Mouse (Mus musculus) forebrain, embryonic 10.5 days (tissue): Measurements from ENCODE around the gene Acad10. TPM values are rescaled to one million over a fixed set of nuclear protein-coding genes. Genes with fewer than 3 reads are reported as not detected.

Experiments
- DNase-seq: peaks from one replicate; pipeline ENCODE4 v3.0.0-alpha.2; 2017; ENCODE audit warnings: low spot score; ENCODE audit errors: extremely low spot score
- H3K27ac ChIP-seq: fragments of 300-500 bp; sonication (generic); 2 replicates; pipeline ENCODE4 v1.5.1; 2016; ENCODE audit warnings: mild to moderate bottlenecking
- H3K27me3 ChIP-seq: fragments of 300-500 bp; sonication (generic); 2 replicates; pipeline ENCODE4 v1.6.1; 2016; ENCODE audit warnings: mild to moderate bottlenecking; ENCODE audit not compliant: poor library complexity, severe bottlenecking
- H3K36me3 ChIP-seq: fragments of 300-500 bp; sonication (generic); replicated peaks from 2 replicates; pipeline ENCODE4 v1.6.1; 2016; ENCODE audit warnings: mild to moderate bottlenecking, moderate library complexity
- H3K4me1 ChIP-seq: fragments of 300-500 bp; sonication (generic); 2 replicates; pipeline ENCODE4 v1.6.1; 2016
- H3K4me3 ChIP-seq: fragments of 300-500 bp; sonication (generic); 2 replicates; pipeline ENCODE4 v1.5.1; 2016; ENCODE audit warnings: mild to moderate bottlenecking, moderate library complexity
- H3K9me3 ChIP-seq: fragments of 300-500 bp; sonication (generic); 2 replicates; pipeline ENCODE4 v1.6.1; 2016; ENCODE audit warnings: mild to moderate bottlenecking, moderate library complexity
- WGBS: fragments of 180-500 bp; shearing (Covaris S2); methylation state at CpG from one replicate; pipeline ENCODE4 v1.1.7; 2016; 5-methylcytosine and 5-hydroxymethylcytosine counted together
- polyA plus RNA-seq: library from polyadenylated mRNA; unstranded; fragments of >200 nt; fragmentation: Nextera tagmentation; extraction: Ambion mirVana; gene quantifications from 2 replicates; pipeline ENCODE4 v1.2.1, GENCODE M21; 2016

The Acad10 gene
- polyA plus RNA-seq, 1 experiment from 2014 or later: 2.0 TPM

GRCm38 (mm10) chr5:121591417-121592063 lies 68.8 kb downstream of the Acad10 start:
- H3K36me3 ChIP-seq: 0 out of 2 replicates have a peak, but pooled peaks cover 4% of the 10 kb centered on the region
- H3K27me3 ChIP-seq: peaks cover 7% of the 10 kb centered on the region
- DNase-seq: no peak
- no peaks in the 10 kb centered on the region for H3K9me3 ChIP-seq
- WGBS: 87% methylated on average over 11 of the region's 11 CpGs
- H3K4me3 ChIP-seq: no peak overlapping the region
- no peak overlapping the region for H3K27ac ChIP-seq
- H3K4me1 ChIP-seq: peaks cover 26% of the 10 kb centered on the region

GRCm38 (mm10) chr5:121589928-121590327 lies 70.4 kb downstream of the Acad10 start:
- H3K27ac ChIP-seq: no peak overlapping the region
- H3K36me3 ChIP-seq: 0 out of 2 replicates have a peak, but pooled peaks cover 4% of the 10 kb centered on the region
- peaks cover 7% of the 10 kb centered on the region for H3K27me3 ChIP-seq
- DNase-seq: no peak
- WGBS: 92% methylated on average over 6 of the region's 6 CpGs
- no peaks in the 10 kb centered on the region for H3K9me3 ChIP-seq
- peaks cover 26% of the 10 kb centered on the region for H3K4me1 ChIP-seq
- no peak overlapping the region for H3K4me3 ChIP-seq

- 0 out of 2 replicates have a peak, but pooled peaks cover 4% of the 10 kb centered on the region for H3K36me3 ChIP-seq
- DNase-seq: no peak
- no peak overlapping the region for H3K4me3 ChIP-seq
- H3K9me3 ChIP-seq: no peaks in the 10 kb centered on the region
- H3K27ac ChIP-seq: no peak overlapping the region
- peaks cover 8% of the 10 kb centered on the region for H3K4me1 ChIP-seq
- WGBS: 80% methylated on average over 6 of the region's 6 CpGs
- H3K27me3 ChIP-seq: no peaks in the 10 kb centered on the region; the same call in 1 of the 2 replicates
Observed at GRCm38 (mm10) chr5:121586400-121587039, 73.8 kb downstream of the Acad10 start.

GRCm38 (mm10) chr5:121585699-121586098 lies 74.6 kb downstream of the Acad10 start:
- WGBS: 89% methylated on average over 5 of the region's 5 CpGs
- H3K27me3 ChIP-seq: no peaks in the 10 kb centered on the region
- 0 out of 2 replicates have a peak, but pooled peaks cover 4% of the 10 kb centered on the region for H3K36me3 ChIP-seq
- no peak overlapping the region for H3K27ac ChIP-seq
- peaks cover 6% of the 10 kb centered on the region for H3K4me1 ChIP-seq
- H3K4me3 ChIP-seq: no peak overlapping the region
- no peak for DNase-seq
- H3K9me3 ChIP-seq: no peaks in the 10 kb centered on the region

GRCm38 (mm10) chr5:121585005-121585404 lies 75.3 kb downstream of the Acad10 start:
- no peaks in the 10 kb centered on the region for H3K9me3 ChIP-seq
- peaks cover 6% of the 10 kb centered on the region for H3K4me1 ChIP-seq
- DNase-seq: no peak
- H3K27ac ChIP-seq: no peak overlapping the region
- peaks cover 10% of the 10 kb centered on the region for H3K36me3 ChIP-seq
- H3K4me3 ChIP-seq: no peak overlapping the region
- WGBS: 95% methylated on average over 10 of the region's 10 CpGs
- H3K27me3 ChIP-seq: no peaks in the 10 kb centered on the region

- no peak for DNase-seq
- 61% methylated on average over 12 of the region's 12 CpGs for WGBS
- no peaks in the 10 kb centered on the region for H3K9me3 ChIP-seq
- no peak overlapping the region for H3K4me3 ChIP-seq
- peaks cover 20% of the 10 kb centered on the region for H3K36me3 ChIP-seq
- no peaks in the 10 kb centered on the region for H3K27me3 ChIP-seq
- peaks cover 6% of the 10 kb centered on the region for H3K4me1 ChIP-seq
- H3K27ac ChIP-seq: no peak overlapping the region
Observed at GRCm38 (mm10) chr5:121583765-121584501, 76.4 kb downstream of the Acad10 start.

- no peak for DNase-seq
- Histone ChIP-seq H3K4me3 (no peak overlapping the region), H3K9me3 (no peaks in the 10 kb centered on the region), H3K27me3 (no peaks in the 10 kb centered on the region), H3K4me1 (peaks cover 6% of the 10 kb centered on the region), H3K36me3 (peaks cover 32% of the 10 kb centered on the region), H3K27ac (no peak overlapping the region)
- 93% methylated on average over 8 of the region's 8 CpGs for WGBS
Observed at GRCm38 (mm10) chr5:121581945-121582344, 78.4 kb downstream of the Acad10 start.

- no peaks in the 10 kb centered on the region for H3K27me3 ChIP-seq
- no peaks in the 10 kb centered on the region for H3K4me1 ChIP-seq
- H3K36me3 ChIP-seq: peaks cover 62% of the 10 kb centered on the region
- DNase-seq: no peak
- H3K27ac ChIP-seq: no peak overlapping the region
- no peaks in the 10 kb centered on the region for H3K9me3 ChIP-seq
- H3K4me3 ChIP-seq: no peak overlapping the region
- 95% methylated on average over 11 of the region's 11 CpGs for WGBS
Observed at GRCm38 (mm10) chr5:121576927-121577488, 83.3 kb downstream of the Acad10 start.

GRCm38 (mm10) chr5:121575867-121576266 lies 84.4 kb downstream of the Acad10 start:
- Histone ChIP-seq H3K9me3 (no peaks in the 10 kb centered on the region), H3K4me3 (no peak overlapping the region), H3K27ac (no peak overlapping the region), H3K36me3 (peaks cover 73% of the 10 kb centered on the region), H3K27me3 (no peaks in the 10 kb centered on the region), H3K4me1 (no peaks in the 10 kb centered on the region)
- WGBS: 95% methylated on average over 11 of the region's 11 CpGs
- DNase-seq: no peak

- Histone ChIP-seq H3K9me3 (no peaks in the 10 kb centered on the region), H3K27me3 (no peaks in the 10 kb centered on the region), H3K4me3 (no peak overlapping the region), H3K27ac (no peak overlapping the region), H3K36me3 (peaks cover 72% of the 10 kb centered on the region), H3K4me1 (no peaks in the 10 kb centered on the region)
- 93% methylated on average over 13 of the region's 13 CpGs for WGBS
- no peak for DNase-seq
Observed at GRCm38 (mm10) chr5:121574145-121574544, 86.2 kb downstream of the Acad10 start.
